Mouse (Mus musculus) layer of hippocampus, postnatal 25 days (tissue): ENCODE data around the gene Vmn2r91. TPM values are rescaled to one million over a fixed set of nuclear protein-coding genes. Genes with fewer than 3 reads are reported as not detected.
"Not testable (repeated sequence)": the region's sequence is repeated elsewhere in the genome, so short reads cannot be mapped to it uniquely, and the experiment has no call there.

Source experiments
- DNase-seq, 2 experiments: peaks; one replicate each; pipeline ENCODE4 v3.0.0; 2022; ENCODE audit warnings: mixed read lengths in 2 of 2, low spot score in 1 of 2; ENCODE audit errors: extremely low spot score in 1 of 2
- total RNA-seq, 2 experiments: library from RNA; stranded (reverse); gene quantifications; 2 replicates each; pipeline ENCODE4 v1.2.3; 2021

Vmn2r91 gene
- total RNA-seq, result not detected

DNA sequence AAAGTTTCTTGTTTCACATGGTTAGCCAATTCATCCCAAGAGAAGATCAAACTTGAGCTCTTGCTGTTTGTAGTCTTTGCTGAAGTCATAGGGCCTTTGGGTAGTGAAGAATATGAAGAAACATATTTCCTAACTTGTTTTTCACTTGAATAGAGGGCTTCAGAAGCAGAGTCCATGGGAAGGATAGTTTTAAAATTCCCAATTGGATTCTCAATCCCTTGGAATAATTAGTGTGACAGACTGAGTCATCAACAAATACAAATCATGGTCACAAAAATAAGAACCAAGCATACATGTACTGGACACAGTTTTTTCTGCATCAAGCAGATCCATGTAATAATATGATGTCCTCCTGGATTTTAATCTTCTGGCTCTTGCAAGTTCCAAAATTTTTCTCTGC is at the start of gene Vmn2r91:
Gene Vmn2r91, plus strand, starts transcription at position 301 of the 400 bp plus-strand sequence.
- DNase-seq, result not testable (repeated sequence)

GRCm38 (mm10) chr17:18049124-18049523 is 35.7 kb upstream of the Vmn2r91 start, which contains the start of gene Vmn2r124:
Vmn2r124 (plus strand) TSS chr17:18049424.
- no peak for DNase-seq

DNA sequence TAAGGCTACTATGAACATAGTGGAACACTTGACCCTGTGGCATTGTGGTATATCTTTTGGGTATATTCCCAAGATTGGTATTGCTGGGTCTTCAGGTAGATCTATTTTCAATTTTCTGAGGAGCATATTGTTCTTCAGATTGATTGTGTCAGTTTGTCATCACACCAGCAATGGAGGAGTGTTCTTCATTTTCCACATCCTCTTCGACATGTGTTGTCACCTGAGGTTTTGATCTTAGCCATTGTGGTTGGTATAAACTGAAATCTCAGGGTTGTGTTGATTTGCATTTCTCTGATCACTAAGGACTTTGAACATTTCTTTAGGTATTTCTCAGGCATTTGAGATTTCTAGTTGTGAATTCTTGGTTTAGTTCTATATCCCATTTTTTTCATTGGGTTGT is 10.8 kb downstream of the Vmn2r91 start:
- not testable (repeated sequence) for DNase-seq

- DNase-seq, result not testable (repeated sequence)
Measured at GRCm38 (mm10) chr17:18102265-18102664, 17.4 kb downstream of the Vmn2r91 start.

GRCm38 (mm10) chr17:18151587-18151986 is 66.8 kb downstream of the Vmn2r91 start, which contains the start of gene Vmn2r92:
Vmn2r92 (plus strand) TSS chr17:18151887.
- not testable (repeated sequence) for DNase-seq

GRCm38 (mm10) chr17:18161194-18161593 is 76.4 kb downstream of the Vmn2r91 start:
- not testable (repeated sequence) for DNase-seq

Other genes with a start within 250 kb of the Vmn2r91 start
- under 1 TPM; 0.40 to 0.42 TPM for gene Has1, start 229.8 kb upstream of the Vmn2r91 start, total RNA-seq
- gene Fpr1, start 201.1 kb upstream of the Vmn2r91 start, total RNA-seq, result not detected
- gene Fpr2, start 197.2 kb upstream of the Vmn2r91 start, total RNA-seq, result not detected
- gene Fpr3, start 197.2 kb upstream of the Vmn2r91 start, total RNA-seq, result not detected
- gene Fpr-rs4, start 63.3 kb upstream of the Vmn2r91 start, total RNA-seq, result not detected
- gene Vmn2r124, start 35.6 kb upstream of the Vmn2r91 start, total RNA-seq, result under 1 TPM in 1 of 2 experiments, not detected in 1; 0.05 TPM
- not detected for gene Vmn2r92, start 66.9 kb downstream of the Vmn2r91 start, total RNA-seq
- gene Vmn2r94, start 192.7 kb downstream of the Vmn2r91 start, total RNA-seq, result not detected
- not detected for gene Vmn2r93, start 213.1 kb downstream of the Vmn2r91 start, total RNA-seq